Mouse (Mus musculus) heart, postnatal 10 days (tissue): Measurements from ENCODE around the gene 1500011B03Rik. TPM values are rescaled to one million over a fixed set of nuclear protein-coding genes. Genes with fewer than 3 reads are reported as not detected.

Source experiments
- DNase-seq, 2 experiments: peaks; one replicate each; pipeline ENCODE4 v3.0.0; 2021
- intact Hi-C: fragments of 180-260 bp; cut with DNase I; formaldehyde crosslinking; loops from one replicate; pipeline ENCODE4 v1.15.1; 2025
- total RNA-seq, 2 experiments: library from RNA; stranded (reverse); gene quantifications; 2 replicates each; pipeline ENCODE4 v1.2.3; 2021

Gene 1500011B03Rik
- total RNA-seq, 2 experiments from 2014 or later = 15.5 to 17.8 TPM

DNA sequence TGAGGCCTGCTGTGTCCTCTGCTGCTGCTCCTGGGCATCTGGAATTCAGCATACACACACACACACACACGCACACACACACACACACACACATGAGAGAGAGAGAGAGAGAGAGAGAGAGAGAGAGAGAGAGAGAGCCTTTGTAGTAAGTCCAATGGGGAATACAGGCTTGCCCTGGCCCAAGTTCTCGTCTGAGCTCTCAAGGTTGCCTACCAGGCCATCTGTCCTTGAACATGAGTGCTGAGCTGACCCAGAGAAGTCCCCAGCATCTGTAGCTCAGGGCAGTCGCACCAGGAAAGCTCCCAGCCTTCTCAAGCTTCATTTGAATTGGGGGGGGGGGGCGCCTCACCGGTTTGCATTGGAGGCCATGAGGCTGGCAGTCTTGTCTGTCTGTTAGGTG, 38.1 kb downstream of the 1500011B03Rik start:
- intact Hi-C loops = no loop called here
- DNase-seq = no peak

DNA sequence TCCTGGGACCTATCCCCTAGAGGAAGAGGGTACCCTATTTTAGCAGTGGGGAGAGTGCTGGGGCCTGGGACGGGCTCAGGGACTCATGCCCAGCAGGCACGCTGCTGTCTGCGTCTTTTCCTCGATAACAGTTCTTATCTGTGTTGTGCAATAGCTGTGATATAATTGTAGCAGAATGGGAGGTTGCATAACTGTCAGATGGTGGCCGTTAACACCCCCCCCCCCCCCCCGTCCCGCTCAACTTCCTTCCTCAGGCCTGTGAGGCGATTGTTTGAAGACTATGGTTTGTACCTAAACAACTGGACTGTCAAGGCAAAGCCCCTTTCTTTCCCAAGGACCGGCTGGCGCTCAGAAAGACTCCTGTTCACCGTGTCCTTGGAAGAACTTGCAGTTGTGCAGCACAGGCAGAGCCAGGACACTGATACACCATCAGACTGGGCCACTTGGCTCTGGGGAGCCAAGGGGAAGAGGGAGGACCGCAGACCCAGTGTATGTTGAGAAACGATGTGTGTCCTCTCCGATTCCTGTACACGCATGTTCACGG, 38.6 kb downstream of the 1500011B03Rik start:
- intact Hi-C loops = no loop called here
- peak; percentile 52 to 62 for DNase-seq

DNA sequence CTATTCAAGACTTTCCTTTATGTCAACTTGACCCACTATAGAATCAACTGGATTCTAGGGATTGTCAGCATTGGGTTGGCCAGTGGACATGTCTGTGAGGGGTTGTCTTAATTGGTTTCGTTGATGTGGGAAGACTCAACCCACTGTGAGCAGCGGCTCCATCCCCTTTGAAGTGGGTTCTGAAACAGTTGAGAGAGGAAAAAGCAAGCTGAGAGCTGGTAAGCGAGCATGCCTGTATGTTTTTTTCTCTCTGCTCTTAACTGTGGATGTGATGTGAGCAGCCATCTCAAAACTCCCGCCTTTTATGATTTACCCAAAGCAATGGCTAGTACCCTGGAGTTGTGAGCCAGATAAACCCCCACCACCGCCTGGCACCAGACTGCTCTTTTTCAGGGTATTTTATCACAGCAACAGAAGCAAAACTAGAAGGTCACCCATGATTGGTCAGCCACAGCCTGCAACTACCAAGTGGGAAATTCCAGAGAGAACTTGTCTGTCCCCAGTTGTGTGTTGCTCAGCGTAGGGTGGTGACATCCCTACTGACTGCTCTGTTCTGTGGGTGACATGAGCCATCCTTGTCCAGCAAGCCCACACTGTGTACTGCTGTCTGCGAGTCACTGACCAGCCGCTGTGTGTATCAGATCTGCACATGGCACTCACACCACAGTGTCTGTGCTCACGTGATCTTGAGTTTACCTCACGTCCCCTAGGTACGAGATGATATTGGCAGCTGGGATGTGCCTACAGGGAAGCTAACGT, 39.7 kb downstream of the 1500011B03Rik start:
- no peak for DNase-seq
- intact Hi-C loops = no loop called here

DNA sequence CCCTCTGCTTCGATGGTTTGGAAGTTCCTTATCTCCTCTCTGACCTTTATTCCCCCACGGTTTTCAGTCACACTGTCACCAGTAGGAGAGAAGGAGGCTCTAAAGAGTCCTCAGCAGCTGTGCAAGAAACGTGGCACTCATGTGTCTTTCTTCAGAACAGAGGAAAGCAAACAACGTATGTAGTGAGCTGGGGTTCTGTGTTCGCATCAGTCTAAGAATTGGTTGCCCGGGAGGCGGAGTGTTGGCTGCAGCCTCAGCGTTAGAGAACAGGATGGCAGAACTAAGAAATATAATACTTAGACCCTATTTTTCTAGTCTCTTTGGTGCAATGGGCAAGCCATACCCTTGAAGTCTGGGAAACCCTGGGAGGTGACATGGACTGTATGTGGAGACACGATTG, 40.3 kb downstream of the 1500011B03Rik start:
- no peak for DNase-seq
- intact Hi-C loops = no loop called here

DNA sequence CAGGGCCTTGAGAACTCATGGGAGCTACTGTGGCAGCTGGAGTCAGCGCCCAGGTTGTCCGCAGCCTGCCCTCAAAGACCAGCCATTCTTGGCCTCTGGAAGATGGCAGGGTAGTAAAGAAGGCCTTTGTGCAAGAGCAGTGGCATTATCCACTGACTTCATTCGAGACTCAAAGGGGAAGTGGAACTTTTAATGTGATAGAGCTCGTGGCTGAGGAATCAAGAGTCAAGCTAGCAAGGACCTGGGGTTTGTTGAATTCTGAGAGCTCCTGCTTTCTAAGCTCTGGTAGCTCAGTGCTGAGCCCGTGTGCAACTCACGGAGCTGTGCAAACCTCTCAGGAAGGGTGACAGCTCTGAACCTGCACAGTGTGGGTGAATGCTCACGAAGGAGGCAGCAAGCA, 42.4 kb downstream of the 1500011B03Rik start:
- no peak for DNase-seq
- intact Hi-C loops = no loop called here

DNA sequence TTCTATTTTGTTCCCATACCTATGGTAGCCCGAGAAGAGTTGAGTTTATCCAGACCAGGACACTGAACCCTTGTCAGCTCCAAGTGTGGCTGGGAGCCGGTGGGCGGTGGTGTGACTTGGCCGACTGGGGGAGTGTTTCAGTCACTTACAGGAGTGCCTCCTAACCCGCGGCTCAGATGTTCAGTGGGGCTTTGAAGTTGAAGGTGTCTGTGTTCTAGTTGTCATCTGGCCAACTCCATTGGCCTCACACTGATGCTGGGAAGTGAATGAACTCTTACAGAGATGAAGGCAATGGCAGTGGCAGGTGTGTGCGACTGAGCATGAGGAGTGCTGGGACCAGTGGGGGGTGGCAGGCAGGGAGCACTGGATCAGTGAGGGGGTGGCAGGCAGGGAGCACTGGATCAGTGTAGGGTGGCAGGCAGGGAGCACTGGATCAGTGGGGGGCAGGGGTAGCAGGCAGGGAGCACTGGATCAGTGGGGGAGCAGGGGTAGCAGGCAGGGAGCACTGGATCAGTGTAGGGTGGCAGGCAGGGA, 43.2 kb downstream of the 1500011B03Rik start:
- DNase-seq = no peak
- intact Hi-C loops = no loop called here

DNA sequence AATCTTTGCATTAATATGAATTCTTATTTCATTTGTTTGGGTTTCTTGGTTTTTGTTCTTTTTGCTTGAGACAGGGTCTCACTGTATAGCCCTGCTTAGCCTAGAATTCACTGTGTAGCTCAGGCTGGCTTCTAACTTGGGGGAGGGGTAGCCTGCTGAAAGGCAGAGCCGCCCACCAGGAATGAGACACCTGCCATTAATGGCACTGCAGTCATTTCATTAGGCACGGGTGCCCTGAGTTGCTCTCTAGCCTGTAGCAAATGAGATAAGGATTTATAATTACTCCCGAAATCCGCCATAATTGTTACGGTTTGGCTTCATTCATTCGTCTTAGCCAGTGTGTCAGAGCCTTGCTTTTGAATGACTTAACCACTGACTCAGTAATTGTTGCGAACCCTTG, 47.1 kb downstream of the 1500011B03Rik start:
- DNase-seq = no peak
- intact Hi-C loops = no loop called here

DNA sequence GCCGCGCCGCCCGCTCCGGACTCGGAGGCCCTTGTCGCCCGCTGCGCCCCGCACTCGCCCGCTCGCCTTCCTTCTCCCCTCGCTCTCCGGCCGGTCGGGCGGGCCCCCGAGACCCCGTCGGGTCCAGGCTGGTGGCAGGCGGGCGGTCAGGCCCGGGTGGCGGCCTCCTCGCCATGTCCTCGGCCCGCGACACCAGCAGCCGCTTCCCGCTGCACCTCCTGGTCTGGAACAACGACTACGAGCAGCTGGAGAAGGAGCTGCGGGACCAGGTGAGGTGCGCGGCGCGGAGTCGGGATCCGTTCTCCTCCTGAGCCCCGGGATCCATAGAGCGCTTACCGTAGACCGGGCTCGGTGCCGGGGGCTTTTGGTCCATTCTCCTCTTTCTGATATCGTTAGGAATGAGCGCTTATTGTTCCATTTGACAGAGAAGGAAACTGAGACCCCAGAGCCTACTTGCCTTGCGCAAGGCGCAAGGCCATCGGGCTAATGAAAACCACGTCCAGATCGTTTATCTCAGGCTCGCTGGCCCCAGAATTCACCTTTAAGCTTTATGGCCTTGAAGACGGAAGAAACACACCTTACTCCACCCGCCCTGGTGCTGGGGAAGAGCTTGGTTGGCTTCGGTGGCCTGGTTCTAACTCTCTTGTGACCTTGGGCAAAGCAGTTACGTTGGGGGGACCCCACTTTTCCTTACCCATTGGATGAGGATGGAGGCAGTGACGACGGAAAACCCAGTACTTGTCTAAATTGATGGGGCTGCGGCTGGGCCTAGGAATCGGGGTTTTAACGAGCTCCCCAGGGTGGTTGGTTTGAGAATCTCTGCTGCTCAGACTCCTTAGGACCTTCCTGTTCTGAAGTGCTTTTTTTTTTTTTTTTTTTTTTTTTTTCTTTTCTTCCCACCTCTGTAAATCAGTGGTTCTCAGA, 48.0 kb downstream of the 1500011B03Rik start, which contains the start of gene Git2:
Git2 (minus strand) TSS at position 462 of the 924 bp plus-strand sequence.
- DNase-seq = peak in 1 of 2 experiments; percentile 36
- intact Hi-C loops = no loop called here

DNA sequence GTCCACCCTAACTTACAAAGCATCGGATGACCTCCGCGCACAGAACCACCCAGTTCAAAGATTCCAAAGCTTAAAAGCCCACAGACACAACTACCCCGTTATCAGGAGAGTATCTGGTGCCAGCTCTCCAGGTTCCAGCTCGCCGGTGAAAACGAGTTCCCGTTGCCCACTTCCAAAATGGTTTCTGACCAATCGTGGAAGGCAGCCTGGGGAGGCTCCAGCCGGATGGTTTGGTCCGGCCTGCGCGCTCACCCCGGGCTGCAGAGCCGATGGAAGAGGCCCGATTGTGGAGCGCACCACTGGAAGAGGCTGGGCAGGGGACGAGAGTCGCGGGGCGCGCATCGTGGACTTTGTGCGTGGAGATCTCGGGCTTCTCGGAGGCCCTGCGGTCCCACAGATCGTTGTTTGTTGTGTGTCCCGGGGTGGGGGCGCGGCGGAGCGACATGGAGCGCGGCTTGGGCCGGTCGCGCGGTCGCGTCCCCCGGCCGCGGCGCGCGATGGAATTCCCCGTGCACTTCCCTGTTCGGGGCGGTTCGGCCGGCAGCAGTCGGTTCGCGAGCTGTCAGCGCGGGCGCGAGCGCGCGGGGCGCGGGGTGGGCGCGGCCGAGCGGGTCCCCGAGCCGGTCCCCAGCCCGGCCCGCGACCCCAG, 48.7 kb downstream of the 1500011B03Rik start, which contains the start of gene Ankrd13a:
Ankrd13a (plus strand) TSS at position 275 of the 649 bp plus-strand sequence.
- intact Hi-C loops = loop anchor here (5.0 kb wide), 1 partner anchor 67 kb away; the partner anchor contains the start of gene Tchp
- peak; percentile 93 for DNase-seq

DNA sequence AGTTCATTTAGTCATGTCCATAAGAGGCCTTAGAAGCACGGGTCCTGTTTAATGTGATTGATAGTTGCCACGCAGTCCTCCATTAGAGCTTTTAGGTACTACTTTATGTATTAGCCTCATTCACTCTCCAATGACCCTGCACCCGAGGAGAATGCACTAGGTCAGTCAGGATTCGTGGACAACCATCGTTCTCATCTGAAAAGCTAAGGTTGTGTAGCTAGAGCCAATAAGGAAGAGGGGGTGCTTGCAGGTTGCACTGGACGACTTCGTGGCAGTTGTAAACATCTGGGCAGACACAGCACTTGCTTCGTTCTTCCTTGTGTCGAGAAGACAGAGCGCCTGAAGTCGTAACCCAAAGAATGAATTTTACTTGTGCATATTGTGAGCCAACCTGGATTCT, 49.5 kb downstream of the 1500011B03Rik start:
- intact Hi-C loops = loop anchor here (2.0 to 5.0 kb wide), 2 partner anchors 35 to 66 kb away; partner anchors contain the start of gene Tchp
- DNase-seq = peak in 1 of 2 experiments; percentile 55

DNA sequence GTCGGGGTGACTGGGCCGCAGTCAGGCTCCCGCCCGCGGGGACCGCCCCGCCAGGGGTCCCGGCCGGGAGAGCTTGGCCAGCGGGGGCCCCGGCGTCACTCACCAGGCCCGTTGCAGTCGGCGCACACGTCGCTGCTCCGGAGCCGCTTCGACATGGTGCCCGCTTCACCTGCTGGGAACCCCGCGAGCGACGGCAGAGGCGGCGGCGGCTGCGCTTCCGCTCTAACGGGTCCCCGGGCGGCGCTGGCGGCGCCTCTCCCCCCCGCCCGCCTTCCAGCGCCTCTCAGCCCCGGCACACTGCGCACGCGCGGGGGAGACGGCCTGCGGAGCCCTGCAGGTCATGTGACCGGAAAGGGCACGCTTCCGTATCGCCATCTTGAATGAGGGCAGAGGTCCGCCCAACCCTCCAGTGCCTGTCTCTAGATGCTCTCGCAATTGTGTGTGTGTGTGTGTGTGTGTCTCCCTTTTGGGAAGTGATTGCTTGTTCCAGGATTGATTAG, 50.0 kb downstream of the 1500011B03Rik start:
- peak; percentile 98 for DNase-seq
- intact Hi-C loops = loop anchor here (2.0 to 5.0 kb wide), 2 partner anchors 34 to 66 kb away; partner anchors contain the start of gene Tchp

DNA sequence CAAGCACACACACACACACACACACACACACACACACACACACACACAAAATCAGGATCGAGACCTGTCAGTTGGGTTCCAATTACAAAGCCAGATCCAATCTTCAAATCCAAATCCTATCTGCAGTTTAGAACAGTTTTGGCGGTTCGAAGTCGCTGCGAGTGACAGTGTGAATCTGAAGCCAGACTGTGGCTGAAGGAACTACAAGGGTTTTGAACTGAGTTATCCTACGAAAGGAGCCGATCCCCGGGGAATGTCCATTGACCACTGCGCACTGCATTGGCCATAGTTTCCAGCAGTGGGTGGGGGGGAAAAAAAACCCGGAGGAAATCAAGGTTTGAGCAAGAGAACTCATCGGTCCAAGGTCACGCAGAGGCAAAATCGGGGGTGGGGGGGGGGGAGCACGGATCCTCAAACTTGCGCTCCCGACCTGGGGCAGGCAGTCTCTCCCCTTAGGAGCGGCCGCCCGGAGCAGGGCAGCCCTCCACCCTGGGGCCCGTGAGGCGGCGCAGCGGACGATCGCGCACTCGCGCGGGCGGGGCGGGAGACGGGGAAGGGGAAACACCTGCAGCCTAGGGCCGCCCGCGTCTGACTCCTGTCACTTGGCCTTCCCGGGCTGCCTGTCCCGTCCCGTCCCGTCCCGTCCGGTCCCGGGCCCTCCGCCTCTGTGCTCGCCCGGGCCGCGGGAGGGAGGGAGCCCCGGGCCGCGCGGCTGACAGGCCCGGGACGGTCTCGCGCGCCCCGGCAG, 50.6 kb downstream of the 1500011B03Rik start:
- DNase-seq = peak; percentile 71 to 77
- intact Hi-C loops = loop anchor here (2.0 to 5.0 kb wide), 2 partner anchors 34 to 65 kb away; partner anchors contain the start of gene Tchp

DNA sequence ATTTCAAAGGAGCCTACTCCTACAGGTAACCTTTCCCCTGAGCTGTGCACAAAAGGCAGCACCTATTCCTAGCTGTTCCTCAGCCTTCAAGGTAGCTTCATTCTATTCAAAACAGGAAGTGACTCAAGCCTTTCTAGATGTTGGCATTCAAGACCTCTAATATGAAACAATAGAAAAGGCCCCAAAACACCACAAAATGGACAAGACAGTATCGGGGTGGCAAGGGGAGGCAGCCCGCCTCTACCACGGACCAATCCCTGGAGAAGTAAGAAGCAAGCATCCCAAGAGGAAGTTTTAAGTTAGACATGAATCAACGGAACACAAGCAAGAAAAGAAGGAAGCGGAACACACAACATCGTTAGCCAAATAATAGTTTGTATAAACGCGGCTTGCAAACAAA, 51.5 kb downstream of the 1500011B03Rik start:
- intact Hi-C loops = loop anchor here (2.0 to 5.0 kb wide), 3 partner anchors 25 to 64 kb away; partner anchors contain the start of gene Tchp
- peak in 1 of 2 experiments; percentile 16 for DNase-seq

DNA sequence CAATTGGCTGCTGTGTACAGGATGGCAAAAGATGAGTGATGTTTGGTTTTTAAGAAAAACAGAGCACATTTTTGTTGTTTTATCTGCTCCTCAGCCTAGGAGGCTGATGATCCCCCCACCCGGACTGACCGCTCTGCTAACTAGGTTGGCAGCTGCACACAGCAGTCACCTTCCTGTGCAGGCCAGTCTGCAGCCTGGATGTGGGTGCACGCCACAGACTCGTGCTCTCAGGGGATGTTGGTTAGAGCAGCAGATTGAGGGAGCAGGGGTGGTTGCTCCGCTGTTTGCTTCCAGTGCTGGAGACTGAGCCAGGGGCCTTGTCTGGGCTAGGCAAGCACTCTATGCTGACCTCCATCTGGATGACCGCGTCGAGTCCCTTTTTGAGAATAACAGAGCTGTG, 53.5 kb downstream of the 1500011B03Rik start:
- intact Hi-C loops = loop anchor here (2.0 to 5.0 kb wide), 2 partner anchors 23 to 62 kb away; partner anchors contain the start of gene Tchp
- DNase-seq = no peak

DNA sequence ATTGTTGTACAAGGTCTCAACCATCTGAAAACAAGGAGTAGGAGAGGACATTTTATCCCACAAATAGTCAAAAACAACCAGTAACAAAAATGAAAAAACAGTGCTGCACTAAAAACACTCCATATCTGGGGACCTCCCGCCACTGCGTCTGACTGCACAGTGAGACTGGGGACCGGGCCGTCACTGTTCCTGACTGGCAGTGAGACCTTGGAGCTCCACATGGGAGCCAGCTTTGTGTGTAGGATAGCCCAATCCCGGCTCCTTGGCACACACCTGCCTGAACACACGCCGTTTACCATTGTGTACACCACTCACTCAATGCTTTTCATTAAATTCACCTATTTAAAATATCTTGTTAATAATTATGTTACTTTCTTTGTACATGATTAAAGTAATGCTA, 56.1 kb downstream of the 1500011B03Rik start:
- intact Hi-C loops = no loop called here
- DNase-seq = no peak

DNA sequence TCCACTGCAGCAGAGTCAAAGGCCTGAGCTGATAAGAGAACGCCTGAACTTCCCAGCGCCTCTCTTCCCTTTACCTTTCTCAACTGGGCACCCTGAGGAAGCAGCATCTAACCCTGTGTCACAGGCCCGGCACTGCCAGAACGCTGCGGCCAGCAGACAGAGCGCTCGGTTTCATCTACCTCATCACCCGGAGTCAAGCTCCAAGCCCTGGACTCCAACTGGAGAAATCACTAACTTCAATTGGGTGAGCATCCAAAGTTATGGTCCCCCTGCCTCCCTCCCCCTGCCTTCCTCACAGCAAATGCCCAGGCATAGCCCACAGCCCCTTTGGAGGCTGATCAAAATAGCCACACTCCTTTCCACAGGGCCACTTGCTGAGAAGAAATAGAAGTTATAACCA, 56.6 kb downstream of the 1500011B03Rik start:
- DNase-seq = no peak
- intact Hi-C loops = no loop called here

DNA sequence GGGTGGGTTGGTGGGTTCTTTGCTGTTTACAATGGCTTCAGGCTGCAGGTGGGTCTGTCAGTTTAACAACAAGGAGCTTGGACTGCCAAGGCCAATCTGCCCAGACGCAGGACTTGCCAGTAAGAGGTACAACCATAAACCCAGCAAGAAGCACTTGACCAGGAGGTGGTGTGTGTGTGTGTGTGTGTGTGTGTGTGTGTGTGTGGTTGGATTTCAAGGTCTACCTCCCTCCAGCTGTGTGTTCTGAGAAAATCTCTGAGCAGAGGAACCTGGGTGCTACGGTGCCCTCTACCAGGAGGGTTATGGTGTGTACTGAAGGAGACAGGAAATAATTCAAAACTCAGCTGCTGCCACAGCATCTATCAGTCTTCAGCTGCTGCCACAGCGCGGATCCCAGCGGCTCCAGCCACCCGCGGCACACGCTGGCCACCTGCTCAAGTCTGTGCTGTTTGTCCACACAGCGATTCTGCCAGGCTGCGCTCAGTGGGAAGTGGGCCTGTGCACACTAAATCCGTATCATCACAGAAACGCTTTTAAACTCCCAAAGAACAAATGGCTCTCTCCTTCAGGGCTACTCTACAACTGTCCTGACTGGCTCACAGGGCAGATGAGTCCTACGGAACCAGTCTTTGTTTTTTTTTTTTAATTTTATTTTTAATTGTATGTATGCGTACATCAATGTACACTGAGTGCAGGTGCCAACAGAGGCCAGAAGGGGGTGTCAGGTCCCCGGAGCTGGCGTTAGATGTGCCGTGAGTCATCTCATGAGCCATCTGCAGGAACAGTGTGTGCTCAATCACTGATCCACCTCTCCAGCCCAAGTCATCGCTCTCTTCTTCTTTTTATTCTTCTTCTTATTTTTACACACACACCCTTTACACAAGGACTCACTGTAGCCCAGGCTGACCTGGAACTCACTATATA, 58.2 kb downstream of the 1500011B03Rik start:
- intact Hi-C loops = no loop called here
- no peak for DNase-seq

DNA sequence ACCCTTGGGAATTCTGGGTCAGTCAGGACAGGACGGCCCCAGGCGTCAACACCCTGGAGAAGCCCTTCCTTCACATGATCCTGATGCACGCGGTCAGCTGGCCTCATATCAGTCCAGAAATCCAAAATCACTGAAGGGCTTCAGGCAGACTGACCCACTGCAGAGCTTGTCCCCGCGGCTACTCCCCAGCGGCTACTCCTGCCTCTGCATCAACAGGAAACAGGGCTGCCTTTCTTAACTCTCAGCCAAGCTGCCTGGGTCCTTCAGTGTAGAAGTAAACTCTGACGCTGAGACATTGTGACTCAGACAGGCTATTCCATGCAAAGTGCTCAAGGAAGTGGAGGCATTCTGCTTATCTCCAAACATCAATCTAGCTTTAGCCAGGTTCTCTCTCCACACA, 61.3 kb downstream of the 1500011B03Rik start:
- intact Hi-C loops = no loop called here
- peak; percentile 20 to 38 for DNase-seq
